Mouse (Mus musculus): ENCODE measurements around the gene Csrnp3. TPM values are rescaled to one million over a fixed set of nuclear protein-coding genes. Genes with fewer than 3 reads are reported as not detected.

Csrnp3 gene
- polyA plus RNA-seq, 1 experiment, result not detected

- no peak for TF ChIP-seq GATA1 (IDR thresholded peaks at IDR 0.05; ENCODE audit: low read length)
Measured at GRCm38 (mm10) chr2:65925363-65925941, 79.9 kb downstream of the Csrnp3 start.

- no peak for TF ChIP-seq GATA1 (IDR thresholded peaks at IDR 0.05; ENCODE audit: low read length)
Measured at GRCm38 (mm10) chr2:65926935-65927708, 81.6 kb downstream of the Csrnp3 start.

- no peak for TF ChIP-seq GATA1 (IDR thresholded peaks at IDR 0.05; ENCODE audit: low read length)
Measured at GRCm38 (mm10) chr2:65929286-65929685, 83.7 kb downstream of the Csrnp3 start.

GRCm38 (mm10) chr2:65929927-65930326 lies 84.4 kb downstream of the Csrnp3 start:
- TF ChIP-seq GATA1 (IDR thresholded peaks at IDR 0.05; ENCODE audit: low read length), result no peak

GRCm38 (mm10) chr2:65931313-65931712 lies 85.7 kb downstream of the Csrnp3 start:
- TF ChIP-seq GATA1 (IDR thresholded peaks at IDR 0.05; ENCODE audit: low read length), result no peak

- no peak for TF ChIP-seq GATA1 (IDR thresholded peaks at IDR 0.05; ENCODE audit: low read length)
Measured at GRCm38 (mm10) chr2:65931841-65932311, 86.3 kb downstream of the Csrnp3 start.

GRCm38 (mm10) chr2:65934099-65934498 lies 88.5 kb downstream of the Csrnp3 start:
- no peak for TF ChIP-seq GATA1 (IDR thresholded peaks at IDR 0.05; ENCODE audit: low read length)

GRCm38 (mm10) chr2:65938900-65939299 lies 93.3 kb downstream of the Csrnp3 start:
- TF ChIP-seq GATA1 (IDR thresholded peaks at IDR 0.05; ENCODE audit: low read length), result no peak

GRCm38 (mm10) chr2:65940351-65940750 lies 94.8 kb downstream of the Csrnp3 start:
- TF ChIP-seq GATA1 (IDR thresholded peaks at IDR 0.05; ENCODE audit: low read length), result no peak

GRCm38 (mm10) chr2:65942346-65942745 lies 96.8 kb downstream of the Csrnp3 start:
- TF ChIP-seq GATA1 (IDR thresholded peaks at IDR 0.05; ENCODE audit: low read length), result no peak

- TF ChIP-seq GATA1 (IDR thresholded peaks at IDR 0.05; ENCODE audit: low read length), result no peak
Measured at GRCm38 (mm10) chr2:65948808-65949207, 103.2 kb downstream of the Csrnp3 start.

GRCm38 (mm10) chr2:65953726-65954340 lies 108.3 kb downstream of the Csrnp3 start:
- TF ChIP-seq GATA1 (IDR thresholded peaks at IDR 0.05; ENCODE audit: low read length), result no peak

- no peak for TF ChIP-seq GATA1 (IDR thresholded peaks at IDR 0.05; ENCODE audit: low read length)
Measured at GRCm38 (mm10) chr2:65955804-65956203, 110.2 kb downstream of the Csrnp3 start.

- TF ChIP-seq GATA1 (IDR thresholded peaks at IDR 0.05; ENCODE audit: low read length), result no peak
Measured at GRCm38 (mm10) chr2:65956727-65957126, 111.2 kb downstream of the Csrnp3 start.

- no peak for TF ChIP-seq GATA1 (IDR thresholded peaks at IDR 0.05; ENCODE audit: low read length)
Measured at GRCm38 (mm10) chr2:65963420-65963819, 117.9 kb downstream of the Csrnp3 start.

GRCm38 (mm10) chr2:65968810-65969209 lies 123.2 kb downstream of the Csrnp3 start:
- TF ChIP-seq GATA1 (IDR thresholded peaks at IDR 0.05; ENCODE audit: low read length), result no peak

Measured in G1E-ER4 (cell line).